Comparison of ENCODE assay signal across 8 mouse cellular contexts in genomic region chr3:94373597-94374011, GRCm38 (mm10). TPM values are rescaled to one million over a fixed set of nuclear protein-coding genes. Genes with fewer than 3 reads are reported as not detected.
DNase-seq lines count a peak whose midpoint lies in the region; ATAC-seq and TF ChIP-seq lines count a peak whose summit lies in the region.

No protein-coding gene starts in this region.

- H3K4me2 ChIP-seq in forebrain, postnatal 0 days (ENCODE audit: low read depth): peak overlapping the region; percentile 7; the same call in 1 of the 2 replicates
- peak overlapping the region; percentile 53 for H3K4me2 ChIP-seq in intestine, embryonic 16.5 days (ENCODE audit: low read depth, low read length)
- H3K4me2 ChIP-seq in liver, embryonic 16.5 days (ENCODE audit: low read depth, low read length): peak overlapping the region; percentile 34; the same call in 1 of the 2 replicates

- no peaks in the 10 kb centered on the region for H3K36me3 ChIP-seq in E14TG2a.4 (ENCODE audit: insufficient read depth, low read length)
- H3K36me3 ChIP-seq in forebrain, postnatal 0 days (ENCODE audit: insufficient read depth): no peaks in the 10 kb centered on the region
- no peaks in the 10 kb centered on the region for H3K36me3 ChIP-seq in intestine, embryonic 16.5 days (ENCODE audit: control insufficient read depth, insufficient read depth, low read length)
- H3K36me3 ChIP-seq in liver, embryonic 16.5 days (ENCODE audit: control insufficient read depth, insufficient read depth): no peaks in the 10 kb centered on the region
- H3K36me3 ChIP-seq in small intestine, adult 2 months (ENCODE audit: control insufficient read depth, insufficient read depth, low read length): peaks cover 6% of the 10 kb centered on the region

- WGBS in forebrain, postnatal 0 days: 3% methylated on average over 5 of the region's 5 CpGs
- WGBS in intestine, embryonic 16.5 days: 3% methylated on average over 5 of the region's 5 CpGs
- WGBS in liver, embryonic 16.5 days (ENCODE audit: insufficient replicate concordance): 5% methylated on average over 5 of the region's 5 CpGs
- 3% methylated on average over 5 of the region's 5 CpGs for WGBS in small intestine, adult 2 months

- H3K4me1 ChIP-seq in E14TG2a.4 (replicated peaks; ENCODE audit: low read depth, low read length): peaks cover 62% of the 10 kb centered on the region
- H3K4me1 ChIP-seq in forebrain, postnatal 0 days (ENCODE audit: insufficient read depth): 0 out of 2 replicates have a peak, but pooled peaks cover 4% of the 10 kb centered on the region
- H3K4me1 ChIP-seq in intestine, embryonic 16.5 days (ENCODE audit: control insufficient read depth, insufficient read depth, low read length): peaks cover 30% of the 10 kb centered on the region
- no peaks in the 10 kb centered on the region; the same call in none of the 2 replicates for H3K4me1 ChIP-seq in liver, embryonic 16.5 days (ENCODE audit: control insufficient read depth, low read depth, low read length)
- H3K4me1 ChIP-seq in small intestine, adult 2 months (ENCODE audit: control insufficient read depth, insufficient read depth, insufficient read length, low read length): peaks cover 50% of the 10 kb centered on the region

- no peak for TF ChIP-seq POLR2A in small intestine, adult 2 months (IDR thresholded peaks at IDR 0.05; ENCODE audit: low read depth, low read length)

- H3K9me3 ChIP-seq in E14TG2a.4 (ENCODE audit: low read length): no peaks in the 10 kb centered on the region
- H3K9me3 ChIP-seq in forebrain, postnatal 0 days (ENCODE audit: low read length): no peaks in the 10 kb centered on the region
- no peaks in the 10 kb centered on the region for H3K9me3 ChIP-seq in intestine, embryonic 16.5 days (ENCODE audit: control insufficient read depth, low read length)
- H3K9me3 ChIP-seq in liver, embryonic 16.5 days (replicated peaks; ENCODE audit: control insufficient read depth, low read length): no peaks in the 10 kb centered on the region

- TF ChIP-seq CTCF in E14TG2a.4 (conservative IDR thresholded peaks at IDR 0.05; ENCODE audit: low read length): no peak
- TF ChIP-seq CTCF in forebrain, postnatal 0 days (IDR thresholded peaks at IDR 0.05; ENCODE audit: low read depth): no peak
- no peak for TF ChIP-seq CTCF in small intestine, adult 2 months (IDR thresholded peaks at IDR 0.05; ENCODE audit: extremely low read depth, insufficient read length, insufficient replicate concordance, low read depth, low read length)

- peak overlapping the region; percentile 61; the same call in 1 of the 2 replicates for H3K4me3 ChIP-seq in E14TG2a.4 (replicated peaks; ENCODE audit: low read length)
- H3K4me3 ChIP-seq in forebrain, postnatal 0 days (ENCODE audit: low read depth, low read length): no peak overlapping the region
- peak overlapping the region; percentile 44 for H3K4me3 ChIP-seq in intestine, embryonic 16.5 days (ENCODE audit: low read length)
- H3K4me3 ChIP-seq in liver, embryonic 16.5 days (ENCODE audit: low read depth, low read length): no peak overlapping the region
- peak overlapping the region; percentile 69 for H3K4me3 ChIP-seq in small intestine, adult 2 months (ENCODE audit: low read depth, low read length)

- peaks cover 71% of the 10 kb centered on the region for H3K27me3 ChIP-seq in E14TG2a.4 (ENCODE audit: insufficient read depth, low read length)
- no peaks in the 10 kb centered on the region for H3K27me3 ChIP-seq in forebrain, postnatal 0 days (ENCODE audit: insufficient read depth, low read length)
- H3K27me3 ChIP-seq in intestine, embryonic 16.5 days (replicated peaks; ENCODE audit: control insufficient read depth, insufficient read depth, low read length): no peaks in the 10 kb centered on the region
- no peaks in the 10 kb centered on the region; the same call in 1 of the 2 replicates for H3K27me3 ChIP-seq in liver, embryonic 16.5 days (ENCODE audit: control insufficient read depth, insufficient read depth, low read depth, low read length)
- H3K27me3 ChIP-seq in small intestine, adult 2 months (ENCODE audit: control insufficient read depth, insufficient read depth, low read length): no peaks in the 10 kb centered on the region

- no peak overlapping the region for H3K9ac ChIP-seq in forebrain, postnatal 0 days
- H3K9ac ChIP-seq in intestine, embryonic 16.5 days (ENCODE audit: low read depth, low read length): peak overlapping the region; percentile 50
- H3K9ac ChIP-seq in liver, embryonic 16.5 days (ENCODE audit: low read depth, low read length): no peak overlapping the region; the same call in 1 of the 2 replicates

- DNase-seq in forebrain, postnatal 0 days: no peak
- DNase-seq in layer of hippocampus, adult 11-12 months (ENCODE audit: low spot score): no peak
- DNase-seq in layer of hippocampus, adult 18-20 months (ENCODE audit: low spot score in 2 of 2): no peak

- 0 out of 2 replicates have a peak, but pooled peaks have one; percentile 18 for ATAC-seq in cerebellum, adult (ENCODE audit: insufficient number of reproducible peaks, low FRiP score, low TSS enrichment)
- peak; percentile 41 for ATAC-seq in forebrain, postnatal 0 days
- peak; percentile 50 for ATAC-seq in intestine, embryonic 16.5 days
- no peak for ATAC-seq in liver, embryonic 16.5 days (ENCODE audit: low read depth)

- H3K27ac ChIP-seq in forebrain, postnatal 0 days (ENCODE audit: low read depth, low read length): no peak overlapping the region
- H3K27ac ChIP-seq in intestine, embryonic 16.5 days (ENCODE audit: low read length): peak overlapping the region; percentile 52
- no peak overlapping the region for H3K27ac ChIP-seq in liver, embryonic 16.5 days (ENCODE audit: low read length)
- peak overlapping the region; percentile 41 for H3K27ac ChIP-seq in small intestine, adult 2 months (ENCODE audit: insufficient read depth, low read depth, low read length)

RNA-seq across cellular contexts. Expression of gene Rorc, which starts 1.0 kb away (rescaled TPM):
- 0.29 and 0.46 TPM in 2 replicates for total RNA-seq in forebrain, postnatal 0 days (2014; rRNA removed)
- polyA plus RNA-seq in forebrain, postnatal 0 days (2015; fragmentation: Nextera tagmentation; extraction: Ambion mirVana): 0.25 and 0.27 TPM in 2 replicates
- 11.8 and 14.6 TPM in 2 replicates for polyA plus RNA-seq in intestine, embryonic 16.5 days (2015; fragmentation: Nextera tagmentation; extraction: Ambion mirVana)
- polyA plus RNA-seq in liver, embryonic 16.5 days (2015; fragmentation: Nextera tagmentation; extraction: Ambion mirVana): 2.2 and 2.3 TPM in 2 replicates
- polyA plus RNA-seq in small intestine, adult 2 months (2012; rRNA removed): 10.2 and 28.3 TPM in 2 replicates
- total RNA-seq in layer of hippocampus, adult 18-20 months (2021): 1 to 10 TPM; 2.0 to 2.6 TPM

RNA-seq across cellular contexts. Expression of gene C2cd4d, which starts 11.4 kb away (rescaled TPM):
- 0.62 and 3.0 TPM in 2 replicates for total RNA-seq in forebrain, postnatal 0 days (2014; rRNA removed)
- 1.7 TPM in 2 replicates for polyA plus RNA-seq in forebrain, postnatal 0 days (2015; fragmentation: Nextera tagmentation; extraction: Ambion mirVana)
- 0.38 and 0.71 TPM in 2 replicates for polyA plus RNA-seq in intestine, embryonic 16.5 days (2015; fragmentation: Nextera tagmentation; extraction: Ambion mirVana)
- polyA plus RNA-seq in liver, embryonic 16.5 days (2015; fragmentation: Nextera tagmentation; extraction: Ambion mirVana): not detected in 2 replicates
- polyA plus RNA-seq in small intestine, adult 2 months (2012; rRNA removed): 1.4 and 3.7 TPM in 2 replicates
- under 1 TPM; 0.57 to 0.76 TPM for total RNA-seq in layer of hippocampus, adult 18-20 months (2021)

RNA-seq across cellular contexts. Expression of gene Lingo4, which starts 24.7 kb away (rescaled TPM):
- total RNA-seq in forebrain, postnatal 0 days (2014; rRNA removed): 1.0 TPM in 2 replicates
- 0.43 and 1.2 TPM in 2 replicates for polyA plus RNA-seq in forebrain, postnatal 0 days (2015; fragmentation: Nextera tagmentation; extraction: Ambion mirVana)
- polyA plus RNA-seq in intestine, embryonic 16.5 days (2015; fragmentation: Nextera tagmentation; extraction: Ambion mirVana): 0.48 and 0.54 TPM in 2 replicates
- polyA plus RNA-seq in liver, embryonic 16.5 days (2015; fragmentation: Nextera tagmentation; extraction: Ambion mirVana): 0.06 TPM in 2 replicates
- 0.23 and 0.42 TPM in 2 replicates for polyA plus RNA-seq in small intestine, adult 2 months (2012; rRNA removed)
- total RNA-seq in layer of hippocampus, adult 18-20 months (2021): under 1 TPM; 0.74 to 0.87 TPM

RNA-seq across cellular contexts. Expression of gene Them5, which starts 31.7 kb away (rescaled TPM):
- total RNA-seq in forebrain, postnatal 0 days (2014; rRNA removed): not detected in 2 replicates
- polyA plus RNA-seq in forebrain, postnatal 0 days (2015; fragmentation: Nextera tagmentation; extraction: Ambion mirVana): 0.11 TPM in 1 of 2 replicates, not detected in the other
- polyA plus RNA-seq in intestine, embryonic 16.5 days (2015; fragmentation: Nextera tagmentation; extraction: Ambion mirVana): 0.42 TPM in 1 of 2 replicates, not detected in the other
- polyA plus RNA-seq in liver, embryonic 16.5 days (2015; fragmentation: Nextera tagmentation; extraction: Ambion mirVana): not detected in 2 replicates
- not detected in 2 replicates for polyA plus RNA-seq in small intestine, adult 2 months (2012; rRNA removed)
- total RNA-seq in layer of hippocampus, adult 18-20 months (2021): not detected

RNA-seq across cellular contexts. Expression of gene Tdrkh, which starts 39.5 kb away (rescaled TPM):
- 9.8 and 13.6 TPM in 2 replicates for total RNA-seq in forebrain, postnatal 0 days (2014; rRNA removed)
- 43.8 and 49.2 TPM in 2 replicates for polyA plus RNA-seq in forebrain, postnatal 0 days (2015; fragmentation: Nextera tagmentation; extraction: Ambion mirVana)
- polyA plus RNA-seq in intestine, embryonic 16.5 days (2015; fragmentation: Nextera tagmentation; extraction: Ambion mirVana): 9.0 and 10.3 TPM in 2 replicates
- 8.1 and 9.6 TPM in 2 replicates for polyA plus RNA-seq in liver, embryonic 16.5 days (2015; fragmentation: Nextera tagmentation; extraction: Ambion mirVana)
- polyA plus RNA-seq in small intestine, adult 2 months (2012; rRNA removed): not detected in 2 replicates
- total RNA-seq in layer of hippocampus, adult 18-20 months (2021): 10 to 100 TPM; 41.9 to 45.3 TPM

Comparison
In these comparisons a context has a peak if more than half of its experiments do, and no peak if none do; other contexts are left out.
1. H3K4me3 ChIP-seq: peak in E14TG2a.4 (single experiment), intestine, embryonic 16.5 days (single experiment) and small intestine, adult 2 months (single experiment); none in forebrain, postnatal 0 days (single experiment) and liver, embryonic 16.5 days (single experiment).
2. H3K27ac ChIP-seq: peak in intestine, embryonic 16.5 days (single experiment) and small intestine, adult 2 months (single experiment); none in forebrain, postnatal 0 days (single experiment) and liver, embryonic 16.5 days (single experiment).
3. Peak in every context shown above with its lines, with median percentiles within 50 percentile points of each other: H3K4me2 ChIP-seq.